Mouse (Mus musculus) erythroblast, embryonic 14.5 days (primary cell): ENCODE measurements around the gene Dirc2.

Source experiments
- GATA1 ChIP-seq: IDR thresholded peaks from 2 replicates; pipeline ENCODE4 v1.6.1; 2012; ENCODE audit warnings: low read length, inconsistent platforms, mixed read lengths
- TAL1 ChIP-seq: IDR thresholded peaks from 3 replicates; pipeline ENCODE4 v1.6.1; 2012; ENCODE audit warnings: low read length, inconsistent platforms, mixed read lengths

GRCm38 (mm10) chr16:35677511-35678113 is 91.5 kb downstream of the Dirc2 start:
- TF ChIP-seq TAL1 (no peak), GATA1 (no peak)
